Mouse (Mus musculus): Measurements from ENCODE around the gene Ms4a14. TPM values are rescaled to one million over a fixed set of nuclear protein-coding genes. Genes with fewer than 3 reads are reported as not detected.
A peak's percentile ranks its signal among the peaks of the same experiment; 100 is the strongest.
"Not testable (repeated sequence)": the region's sequence is repeated elsewhere in the genome, so short reads cannot be mapped to it uniquely, and the experiment has no call there.

The Ms4a14 gene
- under 1 TPM in 1 of 2 experiments, not detected in 1; 0.05 TPM for total RNA-seq (2021)

DNA sequence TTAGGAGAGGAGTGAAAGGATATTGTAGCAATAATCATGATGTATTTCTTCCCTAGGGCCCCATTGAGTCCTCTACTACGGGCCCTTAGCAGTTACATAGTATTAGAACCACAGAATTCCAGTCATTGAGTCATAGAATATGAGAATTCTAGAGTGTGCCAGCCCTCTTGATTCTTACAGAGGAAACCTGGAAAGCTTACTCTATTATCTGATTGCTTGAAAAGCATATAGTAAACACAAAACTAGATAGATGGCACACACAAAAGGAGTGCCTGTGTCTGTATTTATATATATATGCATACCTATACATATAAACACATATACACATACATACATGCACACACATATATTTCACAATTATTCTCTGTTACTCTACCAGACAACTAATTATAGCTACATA is at the start of gene Ms4a14:
Ms4a14 (minus strand) TSS at position 101 of the 400 bp plus-strand sequence.
- DNase-seq: no peak

DNA sequence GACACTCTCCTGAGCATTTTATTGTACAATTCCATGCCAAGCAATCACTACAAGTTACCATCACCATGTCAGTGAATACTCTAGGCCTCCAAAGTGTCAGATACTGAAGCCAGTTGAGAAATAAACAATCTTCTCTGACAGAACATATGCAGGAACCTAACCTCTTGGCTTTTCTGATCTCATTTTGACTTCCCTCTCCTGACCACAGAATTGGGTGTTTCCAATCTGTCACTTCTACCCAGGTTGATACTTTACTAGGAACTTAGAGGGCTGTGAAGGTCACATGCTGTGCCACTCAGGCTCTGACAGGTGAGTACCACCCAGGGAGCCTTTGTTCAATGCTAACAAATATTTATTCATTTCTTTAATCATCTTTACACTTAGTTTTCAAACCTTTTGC is 47.7 kb upstream of the Ms4a14 start:
- intact Hi-C loops (cut with DNase I): no loop called here
- no peak for DNase-seq

More for the DNA sequence above, at the start of gene Ms4a14:
- intact Hi-C loops (cut with DNase I): no loop called here

DNA sequence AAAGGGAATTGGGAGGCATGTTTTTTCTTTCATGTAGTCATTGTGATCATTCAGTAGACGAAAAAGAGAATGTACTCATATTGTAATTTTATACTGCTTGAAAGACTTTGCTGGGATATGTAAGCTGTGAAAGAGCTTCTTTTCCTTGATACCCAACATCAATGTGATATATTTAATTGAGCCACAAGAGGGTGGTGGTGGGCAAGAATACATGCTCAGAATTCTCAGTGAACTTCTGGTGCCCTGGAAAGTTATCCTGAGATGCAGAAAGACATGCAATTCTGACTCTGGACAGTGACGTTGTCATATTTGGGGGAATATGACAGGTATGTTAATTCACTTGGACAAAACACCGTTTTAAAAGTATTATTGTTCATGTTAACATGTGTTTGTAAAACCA is 45.9 kb upstream of the Ms4a14 start:
- intact Hi-C loops (cut with DNase I): no loop called here

DNA sequence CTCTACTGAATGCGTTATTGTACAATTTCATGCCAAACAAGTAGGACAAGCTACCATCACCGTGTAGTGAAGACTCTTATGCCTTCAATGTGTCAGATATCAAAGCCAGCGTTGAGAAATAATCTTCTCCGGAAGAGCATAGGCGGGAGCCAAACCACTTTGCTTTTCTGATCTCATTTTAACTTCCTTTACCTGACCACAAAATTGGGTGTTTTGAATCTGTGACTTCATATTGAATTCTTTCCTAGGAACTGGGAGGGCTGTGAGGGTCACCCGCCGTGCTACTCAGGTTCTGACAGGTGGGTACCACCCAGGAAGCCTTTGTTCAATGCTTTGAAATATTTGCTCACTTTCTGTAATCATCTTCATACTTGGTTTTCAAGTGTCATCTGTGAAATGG is 41.5 kb upstream of the Ms4a14 start:
- no peak for DNase-seq

More for the DNA sequence above, 45.9 kb upstream of the Ms4a14 start:
- DNase-seq: no peak

DNA sequence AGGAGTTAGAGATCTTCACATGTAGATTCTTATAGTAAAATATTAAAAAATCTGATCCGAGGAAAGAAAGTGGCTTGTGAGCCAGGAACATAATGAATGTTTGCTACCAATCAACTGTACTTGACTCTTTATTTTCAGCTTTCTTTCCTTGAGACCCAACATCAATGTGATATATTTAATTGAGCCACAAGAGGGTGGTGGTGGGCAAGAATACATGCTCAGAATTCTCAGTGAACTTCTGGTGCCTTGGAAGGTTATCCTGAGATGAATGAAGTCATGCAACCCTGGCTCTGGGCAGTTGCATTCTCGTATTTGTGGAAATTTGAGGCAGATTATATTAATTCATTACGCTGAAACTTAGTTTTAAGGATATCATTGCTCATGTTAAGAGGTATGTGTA is 37.6 kb upstream of the Ms4a14 start:
- no peak for DNase-seq
- intact Hi-C loops (cut with DNase I): loop anchor here (5.0 to 10.0 kb wide), 2 partner anchors 250 to 413 kb away; partner anchors contain the start of gene Ms4a6d

More for the DNA sequence above, 41.5 kb upstream of the Ms4a14 start:
- intact Hi-C loops (cut with DNase I): loop anchor here (10.0 kb wide), 1 partner anchor 409 kb away; no protein-coding TSS in a partner anchor

DNA sequence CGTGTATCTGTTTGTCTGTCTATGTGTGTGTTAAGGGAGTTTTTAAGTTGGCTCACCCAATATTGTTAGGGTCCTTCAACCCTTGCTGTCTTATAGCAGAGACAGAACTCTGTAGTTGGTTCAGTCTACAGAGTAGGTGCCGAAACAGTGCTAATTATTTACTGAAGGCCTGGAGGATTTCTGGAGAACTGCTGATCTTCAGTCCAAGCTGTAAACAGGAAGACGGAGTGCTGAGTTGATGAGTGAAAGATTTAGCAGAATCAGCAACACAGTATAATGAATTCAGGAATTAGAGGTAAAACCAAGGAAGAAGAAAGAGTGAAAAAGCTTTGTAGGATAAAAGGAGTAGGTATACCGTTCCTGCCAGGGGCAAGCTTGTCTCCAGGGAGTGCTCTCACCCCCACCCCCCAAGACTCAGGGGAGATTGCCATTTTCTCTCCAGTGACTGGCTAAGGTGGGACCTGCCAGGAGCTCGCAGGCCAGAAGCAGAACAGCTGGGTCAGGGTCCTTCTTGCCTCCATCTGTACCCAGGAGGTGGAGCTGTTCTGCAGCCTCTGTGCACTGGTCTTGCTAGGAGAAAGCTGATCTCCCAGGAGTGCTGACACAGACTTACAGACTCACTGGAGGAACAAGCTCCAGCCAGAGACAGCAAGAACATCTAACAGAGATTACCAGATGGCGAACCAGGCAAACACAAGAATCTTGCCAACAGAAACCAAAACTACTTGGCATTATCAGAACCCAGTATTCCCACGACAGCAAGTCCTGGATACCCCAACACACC is 35.6 kb upstream of the Ms4a14 start:
- intact Hi-C loops (cut with DNase I): loop anchor here (5.0 to 10.0 kb wide), 2 partner anchors 252 to 415 kb away; partner anchors contain the start of gene Ms4a6d
- DNase-seq: peak in 1 of 2 experiments; percentile 18

DNA sequence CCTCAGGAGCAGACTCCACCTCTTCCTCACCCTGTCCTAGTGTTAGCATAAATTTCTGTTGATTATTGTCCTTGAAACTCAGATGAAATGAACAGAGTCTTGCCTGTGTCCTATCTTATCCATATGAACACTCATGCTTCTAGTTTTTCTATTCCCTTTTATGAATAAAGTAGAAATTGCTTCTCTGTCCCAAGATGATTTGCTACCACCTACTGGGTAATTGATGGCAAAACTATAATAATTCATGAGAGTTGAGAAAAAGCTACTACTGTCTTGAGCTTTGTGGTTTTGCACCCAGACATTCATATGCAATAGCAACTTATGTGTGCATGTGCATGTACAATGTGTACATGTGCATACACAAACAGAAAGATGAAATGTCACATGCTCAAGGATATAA is 29.7 kb upstream of the Ms4a14 start:
- intact Hi-C loops (cut with DNase I): no loop called here

DNA sequence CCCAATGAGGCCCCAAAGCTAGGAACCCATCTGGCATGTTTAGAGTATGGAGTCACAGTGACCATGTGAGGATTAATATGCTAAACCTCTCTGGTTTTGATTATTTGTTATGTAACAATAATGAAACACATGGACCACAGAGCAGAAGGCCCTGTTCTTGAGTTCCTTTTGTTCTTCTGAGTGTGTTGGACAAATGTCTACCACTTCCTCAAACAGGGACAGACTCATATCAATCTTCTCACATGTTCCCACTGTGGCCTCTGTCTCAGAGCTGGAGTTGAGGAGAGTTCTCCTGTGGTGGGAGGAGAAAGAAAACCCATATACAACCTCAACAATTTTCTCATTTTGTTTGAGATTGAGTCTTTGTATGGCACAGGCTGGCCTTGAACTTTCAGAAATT is 28.9 kb upstream of the Ms4a14 start:
- no peak for DNase-seq
- intact Hi-C loops (cut with DNase I): no loop called here

More for the DNA sequence above, 29.7 kb upstream of the Ms4a14 start:
- DNase-seq: no peak

DNA sequence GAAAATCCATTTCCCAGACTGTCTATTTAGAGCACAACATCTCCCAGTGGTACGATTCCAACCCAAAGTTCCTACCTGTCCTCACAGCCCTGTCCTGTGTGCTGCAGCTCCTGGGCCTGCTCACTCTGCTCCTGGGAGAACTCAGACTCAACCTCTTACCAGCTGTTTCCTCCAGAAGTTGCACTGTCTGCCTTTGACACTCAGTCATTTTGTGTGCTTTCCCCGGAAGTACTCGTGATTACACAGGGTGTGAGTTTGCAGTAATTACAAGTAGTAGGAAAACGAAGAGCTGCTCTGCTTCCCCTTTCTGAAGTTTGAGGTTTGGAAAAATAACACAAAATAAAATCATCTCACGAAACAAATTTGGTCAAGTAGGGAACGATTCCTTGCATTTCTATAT is 21.7 kb upstream of the Ms4a14 start, which contains the start of gene Ms4a7:
Ms4a7 (minus strand) TSS at position 215 of the 400 bp plus-strand sequence.
- intact Hi-C loops (cut with DNase I): no loop called here
- DNase-seq: no peak

DNA sequence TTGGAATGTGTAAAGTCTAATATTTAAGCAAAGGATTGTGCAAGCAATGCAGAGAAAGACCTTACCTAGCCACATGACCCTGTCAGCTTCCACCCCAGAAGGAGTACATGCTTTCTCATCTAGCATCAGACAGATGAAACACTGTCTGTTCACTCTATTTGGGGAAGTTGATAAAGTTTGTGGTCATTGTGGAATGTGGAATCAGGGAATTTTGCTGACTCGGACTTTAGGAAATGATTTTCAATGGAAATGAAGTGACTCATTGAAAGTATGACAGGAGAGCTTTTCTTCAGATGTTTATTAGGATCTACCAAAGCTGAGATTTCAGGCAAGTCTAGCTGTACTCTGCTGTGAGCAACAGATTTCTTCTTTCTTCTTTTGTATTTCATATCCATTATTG is 6.9 kb upstream of the Ms4a14 start:
- intact Hi-C loops (cut with DNase I): no loop called here
- DNase-seq: no peak

DNA sequence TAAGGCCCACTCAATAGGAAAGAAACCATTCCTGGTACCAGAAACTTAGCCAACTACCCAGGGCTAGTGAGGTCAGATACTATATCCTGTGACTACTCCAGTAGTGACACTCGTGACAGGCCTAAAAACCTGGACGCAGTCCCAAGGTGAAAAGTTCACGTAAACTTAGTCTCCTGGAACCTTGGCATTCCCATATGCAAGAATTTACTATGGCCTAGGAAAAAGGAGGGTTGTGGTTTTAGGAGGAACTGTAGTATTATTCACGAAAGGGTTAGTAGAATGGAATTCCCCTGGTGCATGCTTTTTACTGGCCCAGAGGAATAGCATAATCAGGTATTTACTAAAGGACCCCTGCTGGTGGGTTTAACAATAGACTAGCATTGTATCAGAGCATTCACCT is 2.5 kb upstream of the Ms4a14 start:
- intact Hi-C loops (cut with DNase I): no loop called here

DNA sequence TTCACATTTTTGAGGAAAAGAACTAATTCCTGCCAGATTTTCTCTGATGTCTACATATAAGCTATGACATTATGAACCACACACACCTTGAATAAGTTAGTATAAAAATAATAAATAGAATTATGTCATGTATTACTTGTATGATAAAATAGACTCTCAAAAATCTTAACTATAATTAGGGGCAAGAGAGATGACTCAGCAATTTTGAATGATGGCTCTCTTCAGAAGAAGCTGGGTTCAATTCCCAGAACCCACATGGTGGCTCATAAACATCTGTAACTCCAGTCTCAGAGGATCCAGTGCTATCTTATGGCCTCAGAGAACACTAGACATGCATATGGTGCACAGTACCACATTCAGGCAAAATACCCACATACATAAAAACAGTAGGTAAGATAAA is 5.4 kb downstream of the Ms4a14 start:
- intact Hi-C loops (cut with DNase I): no loop called here
- DNase-seq: no peak

More for the DNA sequence above, 2.5 kb upstream of the Ms4a14 start:
- DNase-seq: no peak

DNA sequence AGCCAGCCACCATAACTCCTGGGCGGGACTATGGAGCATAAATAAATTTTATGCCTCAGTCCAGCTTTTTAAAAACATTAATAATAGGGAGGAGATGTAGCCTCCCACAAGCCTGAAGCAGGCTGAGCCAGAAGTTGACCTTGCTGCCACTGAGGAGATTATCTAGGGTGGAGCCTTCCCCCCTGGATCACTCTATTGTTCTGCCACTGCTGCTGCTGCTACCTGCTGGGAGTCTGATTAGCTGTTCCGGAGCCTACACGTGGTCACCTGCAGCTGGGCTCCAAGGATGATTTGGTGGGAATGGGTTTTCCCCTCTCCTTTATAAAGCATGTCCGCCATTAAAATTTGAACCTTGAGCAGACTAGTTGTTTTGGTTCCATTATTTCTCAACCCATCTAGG is 14.7 kb downstream of the Ms4a14 start:
- DNase-seq; intact Hi-C loops (cut with DNase I): not testable (repeated sequence)

DNA sequence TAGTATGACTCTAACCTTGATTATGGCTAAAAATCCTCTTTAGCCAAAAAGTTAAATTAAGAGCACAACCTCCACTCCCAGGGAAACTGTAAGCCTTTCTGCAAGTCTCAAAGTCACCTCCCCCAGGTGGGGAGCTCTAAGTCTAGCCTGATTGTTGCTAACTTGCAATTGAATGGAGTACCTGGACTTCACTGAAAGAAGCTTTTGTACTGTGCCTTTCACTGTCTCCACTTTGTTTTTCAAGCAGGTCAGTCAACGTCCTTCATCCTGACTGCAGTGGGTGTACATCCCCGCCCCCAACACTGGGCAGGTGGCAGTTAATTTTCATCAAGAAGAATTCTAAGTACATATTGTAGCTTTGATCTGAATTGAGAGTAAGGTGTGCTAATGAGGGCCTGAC is 15.3 kb downstream of the Ms4a14 start:
- intact Hi-C loops (cut with DNase I): no loop called here
- DNase-seq: no peak

DNA sequence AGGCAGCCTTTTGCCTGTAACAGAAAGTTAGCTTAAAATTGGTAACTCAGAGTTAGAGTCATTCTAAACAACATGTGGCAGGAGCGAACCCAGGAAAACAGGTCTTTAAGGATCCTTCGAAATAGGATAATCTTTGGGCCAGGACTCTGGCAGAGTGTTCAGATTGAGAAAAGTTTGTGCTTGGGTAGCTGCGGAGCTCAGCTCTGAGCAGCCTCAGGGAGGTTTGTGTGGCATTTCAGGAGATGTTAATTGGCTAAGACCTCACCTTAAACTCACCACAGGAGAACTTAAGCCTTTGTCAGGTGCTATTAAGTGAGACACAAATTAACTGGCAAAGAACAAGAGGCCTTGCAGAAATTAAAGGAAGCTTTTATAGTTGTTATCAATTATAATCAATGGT is 20.6 kb downstream of the Ms4a14 start:
- intact Hi-C loops (cut with DNase I); DNase-seq: not testable (repeated sequence)

DNA sequence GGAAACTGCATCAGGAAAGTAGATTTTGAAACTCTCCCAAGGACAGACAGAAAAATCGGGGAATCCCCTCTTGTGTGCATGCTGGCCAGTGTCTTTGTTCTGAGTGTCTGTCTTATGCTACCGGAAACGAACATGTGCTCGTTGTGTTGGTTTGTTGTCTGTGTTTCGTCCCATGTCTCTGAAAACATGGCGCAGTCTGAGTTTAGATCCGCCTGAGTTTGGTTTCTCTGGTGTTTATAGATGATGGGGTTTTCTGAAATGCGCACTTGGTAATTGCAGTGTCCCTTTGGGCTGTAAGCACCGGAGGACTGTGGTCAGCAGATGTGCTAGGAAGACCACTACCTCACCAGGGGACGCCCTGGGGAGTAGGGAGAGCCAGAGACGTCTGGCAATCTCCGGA is 21.3 kb downstream of the Ms4a14 start:
- DNase-seq: peak; percentile 9 to 26
- intact Hi-C loops (cut with DNase I): no loop called here

DNA sequence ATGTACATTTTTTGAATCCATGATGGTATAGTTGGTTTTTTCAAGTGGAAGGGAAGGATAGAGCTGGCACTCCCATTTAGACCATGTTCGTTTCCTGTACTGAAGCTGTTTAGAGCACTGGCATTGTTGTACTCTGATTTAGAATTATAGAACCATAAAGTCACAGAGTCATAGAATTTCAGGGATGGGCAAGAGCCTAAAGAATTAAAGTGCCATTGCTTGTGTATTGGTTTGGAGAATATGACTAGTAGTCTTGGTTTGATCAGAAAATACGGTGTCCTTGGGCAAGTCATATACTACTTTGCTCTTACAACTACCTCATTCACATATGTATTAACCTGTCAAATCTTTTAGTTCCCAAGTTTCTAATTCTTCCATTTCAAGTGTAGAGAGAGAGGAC is 30.5 kb downstream of the Ms4a14 start, which contains the start of gene Ms4a5:
Ms4a5 (minus strand) TSS at position 101 of the 400 bp plus-strand sequence.
- intact Hi-C loops (cut with DNase I): no loop called here
- no peak for DNase-seq

DNA sequence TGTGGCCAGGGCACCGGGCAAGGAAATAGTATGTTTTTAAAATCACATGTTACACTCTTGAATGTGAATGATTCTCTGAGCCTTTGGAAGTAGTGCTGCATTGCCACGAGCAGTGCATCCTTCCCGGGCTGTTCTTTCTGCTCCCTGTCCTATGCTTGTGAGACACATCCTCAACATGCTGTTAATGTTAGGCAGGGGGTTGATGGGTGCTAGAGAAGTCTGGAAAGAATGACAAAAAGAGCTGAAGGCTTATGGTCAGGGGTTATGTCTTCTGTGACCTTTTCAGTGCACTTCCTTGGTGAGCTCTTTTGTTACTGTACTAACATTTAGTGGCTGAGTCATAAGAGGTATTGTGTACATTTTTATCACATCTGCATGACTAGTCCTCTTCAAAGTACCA is 34.0 kb downstream of the Ms4a14 start:
- DNase-seq: no peak
- intact Hi-C loops (cut with DNase I): no loop called here

DNA sequence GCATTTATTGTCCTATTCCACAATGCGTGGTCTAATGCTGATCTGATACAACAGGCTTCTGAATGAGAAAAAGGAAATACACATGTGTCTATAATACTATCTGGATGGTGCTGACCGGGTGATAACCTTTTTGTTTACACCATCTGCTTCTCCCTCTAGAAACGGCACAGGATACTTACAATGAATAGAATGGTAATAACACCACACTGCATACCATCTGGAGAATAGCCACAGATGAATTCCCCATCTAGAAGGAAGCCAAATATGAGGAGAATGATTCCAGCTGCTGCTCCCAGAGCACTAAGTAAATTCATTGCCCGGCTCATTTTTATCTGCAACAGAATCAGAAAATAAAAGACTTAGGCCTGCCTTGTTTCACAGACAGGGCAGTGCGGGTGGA is 37.8 kb downstream of the Ms4a14 start:
- DNase-seq: no peak
- intact Hi-C loops (cut with DNase I): no loop called here

DNA sequence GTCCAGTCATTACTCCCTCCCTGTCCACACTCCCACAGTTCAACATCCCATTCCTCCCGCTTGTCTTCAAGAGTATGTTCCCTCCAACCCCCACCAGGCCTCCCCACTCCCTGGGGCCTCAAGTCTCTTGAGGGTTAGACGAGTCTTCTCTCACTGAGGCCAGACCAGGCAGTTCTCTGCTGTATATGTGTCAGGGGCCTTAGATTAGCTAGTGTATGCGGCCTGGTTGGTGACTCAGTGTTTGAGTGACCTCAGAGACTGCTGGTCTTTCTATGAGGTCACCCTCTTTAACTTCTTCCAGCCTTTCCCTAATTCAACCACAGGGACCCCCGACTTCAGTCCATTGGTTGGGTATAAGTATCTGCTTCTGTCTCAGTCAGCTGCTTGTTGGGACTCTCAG is 47.3 kb downstream of the Ms4a14 start:
- no peak for DNase-seq
- intact Hi-C loops (cut with DNase I): no loop called here

DNA sequence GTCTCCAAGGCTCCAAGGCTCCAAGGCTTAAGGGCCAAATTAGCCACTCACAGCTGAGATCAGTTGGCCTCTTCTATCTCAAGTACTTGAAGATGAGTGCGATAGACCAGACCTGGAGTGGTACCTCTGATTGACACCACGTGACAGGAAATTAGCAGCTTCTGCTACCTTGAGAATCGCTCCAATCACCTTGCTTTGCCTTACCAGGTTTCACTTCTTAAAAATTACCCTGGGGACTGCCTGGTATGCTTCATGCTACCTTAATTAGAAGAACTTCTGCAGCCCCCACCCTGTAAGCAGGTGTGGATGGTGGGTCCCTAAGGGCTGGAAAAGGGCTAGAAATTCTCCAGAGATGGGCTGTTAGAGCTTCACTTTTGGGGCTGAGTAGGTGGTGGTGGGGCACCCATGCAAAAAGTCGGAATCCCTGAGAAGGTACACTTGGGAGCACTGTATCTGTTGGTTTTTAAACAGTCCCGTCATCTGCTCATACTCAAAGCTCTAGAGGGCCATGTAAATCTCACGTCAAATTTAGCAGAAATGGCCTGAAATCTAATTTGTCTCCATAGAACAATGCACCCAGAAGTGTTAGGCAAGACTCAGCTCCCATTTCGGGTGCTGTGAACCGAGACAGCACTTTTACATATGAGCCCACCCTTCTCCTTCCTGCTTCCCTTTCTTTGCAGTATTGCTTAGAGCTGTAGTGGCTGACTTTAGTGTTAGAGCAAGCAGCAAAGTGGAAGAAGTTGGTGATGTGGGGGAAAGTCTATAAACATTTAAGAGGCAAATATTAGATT is 48.0 kb downstream of the Ms4a14 start, which contains the start of gene Ms4a1:
Ms4a1 (minus strand) TSS at position 190 of the 794 bp plus-strand sequence.
- DNase-seq: no peak
- intact Hi-C loops (cut with DNase I): no loop called here
